Mouse (Mus musculus) right cerebral cortex, postnatal 10 days (tissue): ENCODE measurements around the gene Mpz.
"Not testable (repeated sequence)": the region's sequence is repeated elsewhere in the genome, so short reads cannot be mapped to it uniquely, and the experiment has no call there.

Experiments used
- DNase-seq, 2 experiments: peaks; one replicate each; pipeline ENCODE4 v3.0.0; 2021; ENCODE audit warnings: low spot score in 2 of 2

Mpz gene

DNA sequence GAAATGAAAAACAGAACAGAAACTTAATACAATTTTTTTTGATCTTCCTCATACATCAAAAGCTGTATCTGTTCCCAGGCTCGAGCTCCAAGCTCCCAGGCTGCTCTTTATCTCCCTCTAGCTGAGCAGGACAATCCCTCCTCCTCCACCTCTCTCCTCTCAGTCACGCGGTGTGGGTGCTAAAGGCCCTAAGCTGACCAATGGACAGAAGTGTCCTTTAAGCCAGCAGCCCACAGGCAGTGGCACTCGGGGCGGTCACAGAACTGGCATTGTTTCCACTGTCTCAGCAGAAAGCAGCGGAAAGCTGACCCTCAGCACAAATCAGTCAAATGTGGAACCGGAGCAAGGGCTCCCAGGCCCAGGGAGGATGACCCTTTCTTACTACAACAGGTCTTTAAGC lies 21.3 kb upstream of the Mpz start:
- peak; percentile 70 to 74 for DNase-seq

- DNase-seq = no peak
Observed at GRCm38 (mm10) chr1:171130971-171131370, 19.5 kb upstream of the Mpz start.

GRCm38 (mm10) chr1:171135600-171135999 lies 14.9 kb upstream of the Mpz start:
- no peak for DNase-seq

GRCm38 (mm10) chr1:171137486-171138155 lies 12.9 kb upstream of the Mpz start:
- DNase-seq = not testable (repeated sequence)

DNA sequence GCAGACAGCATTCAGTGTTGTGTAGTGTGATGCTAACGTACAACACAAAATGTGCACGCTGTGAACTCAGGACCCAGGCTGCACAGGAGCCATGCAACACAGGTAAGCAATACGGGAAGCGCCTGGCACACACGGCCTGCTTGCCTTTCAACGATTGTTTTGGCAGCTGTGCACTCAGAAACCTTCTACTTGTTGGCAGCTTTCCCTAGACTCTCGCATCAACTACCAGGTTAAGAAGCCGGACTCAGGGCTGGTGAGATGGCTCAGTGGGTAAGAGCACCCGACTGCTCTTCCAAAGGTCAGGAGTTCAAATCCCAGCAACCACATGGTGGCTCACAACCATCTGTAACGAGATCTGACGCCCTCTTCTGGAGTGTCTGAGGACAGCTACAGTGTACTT lies 7.5 kb upstream of the Mpz start:
- DNase-seq = not testable (repeated sequence)

- peak in 1 of 2 experiments; percentile 39 for DNase-seq
Observed at GRCm38 (mm10) chr1:171150838-171151391, 404 bp downstream of the Mpz start.

DNA sequence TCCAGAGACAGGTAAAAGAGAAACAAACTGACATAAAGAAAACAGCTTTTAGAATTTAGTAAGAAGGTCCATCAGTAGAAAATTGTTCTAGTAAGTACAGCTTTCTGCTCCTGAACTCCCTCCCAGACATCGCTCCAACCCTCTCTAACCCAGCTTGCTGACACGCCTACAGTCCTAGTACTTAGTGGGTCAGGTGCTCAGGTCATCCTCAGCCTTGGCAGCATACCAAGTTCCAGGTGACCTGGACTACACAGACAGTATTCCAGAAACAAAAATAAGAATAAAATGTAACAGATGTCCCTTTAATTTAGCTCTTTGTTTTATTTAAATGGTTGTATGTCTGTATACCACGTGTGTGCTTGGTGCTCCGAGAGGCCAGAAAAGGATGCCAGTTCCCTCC lies 1.5 kb downstream of the Mpz start:
- peak in 1 of 2 experiments; percentile 34 for DNase-seq

DNA sequence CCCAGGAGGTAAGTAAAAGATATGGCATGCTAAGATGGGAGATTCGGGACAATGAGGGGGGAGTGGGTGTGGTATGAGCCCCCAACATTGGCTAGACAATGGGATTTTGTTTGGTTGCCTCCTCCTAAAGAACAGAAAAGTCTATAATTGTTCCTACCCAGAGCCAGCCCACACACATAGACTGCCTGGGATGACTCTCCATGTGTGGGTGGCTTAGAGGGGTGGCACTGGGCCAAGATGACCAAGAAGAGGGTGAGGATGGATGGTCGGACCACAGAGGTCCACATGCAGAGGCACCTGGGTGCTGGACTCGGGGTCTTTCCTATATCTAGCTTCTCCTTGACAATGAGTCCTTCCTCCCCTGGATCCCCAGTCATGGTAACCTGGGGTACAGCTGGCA lies 6.1 kb downstream of the Mpz start:
- DNase-seq = no peak

- DNase-seq = no peak
Observed at GRCm38 (mm10) chr1:171157965-171158364, 7.5 kb downstream of the Mpz start.

DNA sequence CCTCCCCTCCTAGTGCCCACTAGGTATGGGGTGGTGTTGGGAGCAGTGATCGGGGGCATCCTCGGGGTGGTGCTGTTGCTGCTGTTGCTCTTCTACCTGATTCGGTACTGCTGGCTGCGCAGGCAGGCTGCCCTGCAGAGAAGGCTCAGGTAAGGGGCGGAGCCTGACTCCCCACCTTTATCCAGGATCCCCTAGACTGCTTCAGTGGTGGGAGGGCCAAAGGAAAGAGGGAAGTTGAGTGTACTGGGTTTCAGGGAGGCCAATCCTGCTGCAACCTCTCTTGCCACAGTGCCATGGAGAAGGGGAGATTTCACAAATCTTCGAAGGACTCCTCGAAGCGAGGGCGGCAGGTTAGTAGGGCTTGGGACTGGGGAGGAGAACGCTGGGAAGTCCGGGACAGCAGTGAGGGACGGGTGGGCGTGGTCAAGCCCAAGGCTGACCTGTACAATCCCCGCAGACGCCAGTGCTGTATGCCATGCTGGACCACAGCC lies 9.0 kb downstream of the Mpz start:
- no peak for DNase-seq

DNA sequence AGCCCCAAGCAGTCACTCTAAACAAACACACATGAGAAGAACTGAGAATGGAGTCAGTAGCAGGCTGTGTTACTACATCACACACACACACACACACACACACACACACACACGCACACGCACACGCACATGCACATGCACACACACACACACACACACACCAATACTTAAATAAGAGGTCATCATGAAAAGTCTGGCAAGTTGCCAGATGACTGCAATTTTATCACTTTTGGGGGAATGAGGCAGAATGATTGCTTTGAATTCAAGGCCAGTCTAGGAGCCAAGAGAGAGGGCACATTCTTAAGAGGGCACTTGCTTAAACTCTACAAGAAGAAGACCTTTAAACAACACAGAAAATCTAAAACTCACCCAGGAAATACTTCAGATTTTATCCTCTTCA lies 12.0 kb downstream of the Mpz start:
- no peak for DNase-seq

GRCm38 (mm10) chr1:171164258-171164657 lies 13.7 kb downstream of the Mpz start:
- no peak for DNase-seq

DNA sequence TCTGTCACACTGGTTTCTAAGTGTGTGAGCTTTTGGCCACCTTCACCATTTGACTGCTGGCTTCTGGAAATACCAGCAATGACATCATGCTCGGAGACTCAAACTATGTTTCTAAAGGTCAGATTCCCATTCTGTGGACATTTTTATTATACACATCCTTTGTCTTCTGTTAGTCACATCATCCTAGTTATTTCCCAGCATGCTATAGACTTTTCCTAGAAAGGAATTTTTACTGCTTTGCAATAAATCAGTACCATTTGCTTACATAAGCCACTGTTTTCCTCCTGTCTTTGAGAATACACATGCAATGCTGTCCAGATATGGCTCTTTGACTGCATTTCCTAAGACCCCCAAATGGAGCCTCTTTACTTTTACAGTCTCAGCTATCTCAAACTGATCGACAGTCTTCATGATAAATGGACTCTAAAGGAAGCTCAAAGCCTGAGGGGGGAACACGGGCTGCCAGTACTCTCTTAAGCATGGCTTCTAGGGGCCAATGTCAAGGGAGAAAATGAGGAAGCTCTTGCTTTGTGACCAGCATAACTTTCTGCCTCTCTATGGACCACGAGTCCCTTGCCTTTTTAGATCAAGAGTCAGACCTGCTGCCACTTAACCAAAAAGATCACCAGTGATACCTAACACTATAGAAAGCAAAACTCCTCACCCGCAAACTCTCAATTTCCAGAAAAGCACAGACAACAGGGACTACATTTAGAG lies 15.3 kb downstream of the Mpz start:
- no peak for DNase-seq

GRCm38 (mm10) chr1:171168906-171169305 lies 18.4 kb downstream of the Mpz start:
- no peak for DNase-seq

- no peak for DNase-seq
Observed at GRCm38 (mm10) chr1:171169913-171170312, 19.4 kb downstream of the Mpz start.

DNA sequence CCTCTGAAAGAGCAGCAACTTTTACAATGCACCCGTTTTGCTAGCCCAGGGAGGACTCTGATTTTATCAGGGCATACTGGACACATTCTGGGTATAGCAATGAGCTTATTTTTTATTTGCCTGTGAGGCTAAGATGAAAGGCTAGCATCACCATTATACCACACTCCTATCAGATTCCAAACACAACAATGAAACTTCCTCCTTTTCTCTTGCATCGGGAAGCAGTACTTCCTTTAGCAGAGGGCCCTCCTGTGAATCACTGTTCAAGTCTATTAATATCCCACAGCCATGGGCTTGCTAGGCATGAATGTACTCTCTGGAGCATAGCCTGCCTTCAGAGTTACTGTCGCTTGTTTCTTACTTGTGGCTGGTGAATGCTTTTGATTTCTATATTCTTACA lies 20.6 kb downstream of the Mpz start:
- no peak for DNase-seq

DNA sequence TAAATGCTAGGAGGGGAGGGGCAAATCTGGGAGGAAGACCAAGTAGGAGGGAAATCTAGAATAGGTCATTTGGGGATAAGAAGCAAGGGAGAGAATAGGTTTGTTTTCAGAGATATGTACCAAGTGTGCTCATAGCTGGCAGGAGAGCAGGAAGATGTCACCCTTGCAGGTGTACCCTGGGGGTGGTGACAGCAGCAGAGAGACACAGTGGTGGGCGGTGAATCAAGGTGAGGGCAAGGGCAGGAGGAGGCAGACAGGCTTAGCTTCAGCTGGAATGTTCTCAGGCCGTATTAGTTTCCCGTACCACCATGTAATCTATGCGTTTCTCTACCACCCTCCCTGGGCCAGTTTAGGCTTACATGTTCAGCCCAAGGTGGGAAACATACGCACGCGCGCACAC lies 22.3 kb downstream of the Mpz start:
- DNase-seq = no peak

DNA sequence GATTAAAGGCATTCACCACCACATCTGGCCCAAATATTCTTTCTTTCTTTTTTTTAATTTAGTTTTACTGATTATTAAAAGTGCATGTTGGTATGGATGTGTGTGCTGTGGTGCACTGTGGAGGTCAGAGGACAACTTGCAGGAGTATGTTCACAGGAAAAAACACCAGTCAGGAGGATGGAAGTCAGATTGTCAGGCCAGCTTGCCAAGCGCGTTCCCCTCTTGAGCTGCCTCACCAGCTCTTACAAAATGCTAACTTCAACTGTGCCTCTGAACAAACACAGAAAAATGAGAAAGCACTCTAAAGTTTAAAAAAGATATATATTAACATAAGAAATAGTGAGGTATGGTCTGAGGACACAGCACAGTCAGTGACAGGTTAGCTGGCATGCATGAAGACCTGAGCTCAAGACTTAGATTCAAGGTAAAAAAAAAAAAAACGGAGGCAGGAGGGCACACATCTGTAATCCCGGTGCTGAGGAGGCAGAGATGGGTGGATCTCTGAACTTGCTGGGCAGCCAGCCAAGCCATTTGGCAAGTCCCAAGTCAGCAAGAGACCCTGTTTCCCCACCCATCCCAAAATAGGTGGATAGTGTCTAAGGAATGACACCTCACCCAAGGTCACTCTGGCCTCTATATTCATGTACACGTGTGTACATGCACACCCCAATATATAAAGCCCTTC lies 29.1 kb downstream of the Mpz start:
- no peak for DNase-seq

- no peak for DNase-seq
Observed at GRCm38 (mm10) chr1:171183025-171183424, 32.5 kb downstream of the Mpz start.

GRCm38 (mm10) chr1:171183620-171184019 lies 33.1 kb downstream of the Mpz start:
- DNase-seq = peak; percentile 33 to 40

- DNase-seq = no peak
Observed at GRCm38 (mm10) chr1:171184314-171184713, 33.8 kb downstream of the Mpz start.

DNA sequence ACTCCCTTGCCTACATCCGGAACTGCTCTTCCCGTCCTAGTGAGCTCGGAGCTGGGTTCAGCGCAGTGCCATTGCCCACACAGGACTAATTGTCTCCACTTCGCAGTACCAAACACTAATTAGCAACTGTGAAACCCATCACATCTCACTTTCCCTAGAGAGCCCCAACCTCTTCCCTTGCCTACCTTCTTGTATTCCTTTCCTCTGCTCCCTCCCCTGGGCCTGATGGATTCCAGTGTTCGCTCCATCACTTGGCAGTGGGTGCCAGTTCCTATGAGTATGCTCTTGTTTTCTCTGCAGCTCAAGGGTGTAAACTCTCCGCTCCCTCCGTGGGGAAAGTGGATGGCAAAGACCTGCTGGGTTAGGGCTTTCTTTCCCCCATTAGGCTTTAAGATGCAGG lies 35.1 kb downstream of the Mpz start:
- no peak for DNase-seq
